Mouse (Mus musculus) embryonic stem cell, embryonic (primary cell): ENCODE results near the gene Acss3.

Experiments used
- CTCF ChIA-PET, 4 experiments: fragments of 300-600 bp in 2 of 4; fragments of 350-600 bp in 2 of 4; sonication (Branson Sonifier 250); formaldehyde crosslinking; loops; one replicate each; lab custom pipeline; 2022; ENCODE audit warnings: inconsistent platforms in 2 of 4; lab: Charles Lee
- POLR2A ChIA-PET, 4 experiments: fragments of 300-600 bp in 2 of 4; fragments of 350-600 bp in 2 of 4; sonication (Branson Sonifier 250); formaldehyde crosslinking; loops; one replicate each; lab custom pipeline; 2022; ENCODE audit warnings: antibody characterized with exemption in 4 of 4, inconsistent platforms in 1 of 4; lab: Charles Lee

The Acss3 gene

GRCm38 (mm10) chr10:107123529-107124335 lies at the start of gene Acss3:
TSS of gene Acss3 (minus strand) at chr10:107123668.
- ChIA-PET POLR2A (no interaction called here), CTCF (interaction anchor here in 1 of 4 experiments (0.6 kb wide), 1 partner anchor 151 kb away, joined by 3 read pairs; no protein-coding TSS in a partner anchor)

- POLR2A ChIA-PET = interaction anchor here in 1 of 4 experiments (0.6 kb wide), 1 partner anchor 17 kb away, joined by 4 read pairs; no protein-coding TSS in a partner anchor
- CTCF ChIA-PET = no interaction called here
These were observed 48.7 kb upstream of the Acss3 start for GRCm38 (mm10) chr10:107172003-107172689.

DNA sequence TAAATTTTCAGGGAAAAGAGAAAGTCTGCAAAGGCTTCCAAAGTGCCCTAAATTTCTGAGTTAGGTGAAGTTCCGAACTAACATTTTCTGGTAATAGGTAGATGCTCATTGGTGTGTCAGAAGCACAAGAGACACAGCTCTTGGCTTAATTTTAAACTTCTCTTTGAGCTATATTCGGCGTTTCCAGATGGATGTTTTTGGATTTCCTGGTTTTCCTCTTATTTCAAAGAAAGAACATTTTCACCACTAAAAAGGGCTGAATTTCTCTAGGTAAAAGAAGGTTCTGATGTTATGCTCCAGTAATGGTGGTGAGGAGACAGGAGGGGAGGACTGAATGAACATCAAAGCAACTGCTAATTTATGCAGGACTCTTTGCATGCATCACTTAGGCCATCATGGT lies 43.0 kb upstream of the Acss3 start:
- ChIA-PET POLR2A (no interaction called here), CTCF (no interaction called here)

- POLR2A ChIA-PET = no interaction called here
These were observed 25.3 kb upstream of the Acss3 start for GRCm38 (mm10) chr10:107148759-107149158.

GRCm38 (mm10) chr10:107144016-107144415 lies 20.5 kb upstream of the Acss3 start:
- POLR2A ChIA-PET = no interaction called here
- CTCF ChIA-PET = no interaction called here

More at GRCm38 (mm10) chr10:107148759-107149158, 25.3 kb upstream of the Acss3 start:
- CTCF ChIA-PET = no interaction called here

DNA sequence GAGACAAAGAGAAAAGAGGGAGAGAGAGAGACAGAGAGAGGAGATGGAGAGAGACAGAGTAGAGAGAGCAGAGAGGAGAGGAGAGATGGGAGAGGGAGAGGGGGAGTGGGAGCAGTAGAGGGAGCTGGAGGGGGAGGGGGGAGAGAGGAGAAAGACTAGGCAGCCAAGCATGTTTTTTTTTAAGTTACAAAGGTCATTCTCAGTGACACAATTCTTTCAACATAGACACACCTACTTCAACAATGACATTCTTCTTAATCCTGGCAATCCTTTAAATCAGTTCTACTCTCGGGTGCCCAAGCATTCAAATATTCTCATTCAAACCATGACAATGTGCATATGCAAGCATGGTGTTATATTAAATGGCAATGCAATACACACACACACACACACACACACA lies 19.4 kb upstream of the Acss3 start:
- CTCF ChIA-PET = no interaction called here
- POLR2A ChIA-PET = no interaction called here

- POLR2A ChIA-PET = no interaction called here
- CTCF ChIA-PET = no interaction called here
These were observed 532 bp downstream of the Acss3 start for GRCm38 (mm10) chr10:107122744-107123528.

- POLR2A ChIA-PET = no interaction called here
- CTCF ChIA-PET = no interaction called here
These were observed 2.2 kb downstream of the Acss3 start for GRCm38 (mm10) chr10:107121301-107121700.

DNA sequence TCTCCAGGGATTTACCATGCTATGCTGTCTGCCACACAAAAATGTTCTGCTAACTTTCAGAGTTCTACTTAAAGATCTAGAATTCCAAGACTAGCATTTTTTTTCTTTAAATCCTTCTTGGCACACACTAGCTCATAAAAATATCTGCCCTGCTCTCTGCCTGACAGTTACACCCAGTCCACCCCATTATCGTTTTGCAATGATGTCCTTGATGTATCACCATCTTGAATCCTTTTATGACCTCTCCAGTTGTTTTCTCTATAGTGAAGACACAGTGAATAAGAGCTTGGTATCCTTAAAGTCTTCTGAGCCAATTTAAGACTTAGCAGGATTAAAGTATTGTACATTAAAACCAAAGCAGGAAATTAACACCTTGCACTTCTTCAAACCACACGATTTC lies 4.3 kb downstream of the Acss3 start:
- ChIA-PET POLR2A (no interaction called here), CTCF (no interaction called here)

DNA sequence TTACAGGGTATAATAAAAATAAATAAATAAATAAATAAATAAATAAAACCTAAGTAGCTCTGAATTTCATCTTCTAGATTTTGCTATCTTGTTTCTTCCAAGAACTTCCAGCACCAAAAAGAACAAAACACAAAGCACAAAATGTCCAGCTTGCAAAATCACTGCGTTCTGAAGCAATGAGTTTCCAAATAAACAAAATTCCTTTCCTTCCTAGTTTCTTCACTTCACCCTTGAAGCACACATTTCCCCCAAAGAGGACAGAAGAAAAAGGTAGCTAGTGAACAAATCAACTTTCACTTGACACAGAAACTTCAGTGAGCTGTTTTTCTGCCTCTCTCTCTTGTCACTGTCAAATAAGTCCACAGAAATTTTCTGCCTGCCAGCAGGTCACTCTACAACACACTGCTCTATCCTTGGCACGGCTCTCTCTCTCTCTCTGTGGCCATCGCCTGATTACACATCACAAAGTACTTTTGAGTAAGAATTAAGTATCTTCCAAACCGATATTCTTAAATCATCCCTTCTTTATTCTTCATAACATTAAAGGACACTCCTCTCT lies 6.7 kb downstream of the Acss3 start:
- POLR2A ChIA-PET = no interaction called here
- CTCF ChIA-PET = no interaction called here

DNA sequence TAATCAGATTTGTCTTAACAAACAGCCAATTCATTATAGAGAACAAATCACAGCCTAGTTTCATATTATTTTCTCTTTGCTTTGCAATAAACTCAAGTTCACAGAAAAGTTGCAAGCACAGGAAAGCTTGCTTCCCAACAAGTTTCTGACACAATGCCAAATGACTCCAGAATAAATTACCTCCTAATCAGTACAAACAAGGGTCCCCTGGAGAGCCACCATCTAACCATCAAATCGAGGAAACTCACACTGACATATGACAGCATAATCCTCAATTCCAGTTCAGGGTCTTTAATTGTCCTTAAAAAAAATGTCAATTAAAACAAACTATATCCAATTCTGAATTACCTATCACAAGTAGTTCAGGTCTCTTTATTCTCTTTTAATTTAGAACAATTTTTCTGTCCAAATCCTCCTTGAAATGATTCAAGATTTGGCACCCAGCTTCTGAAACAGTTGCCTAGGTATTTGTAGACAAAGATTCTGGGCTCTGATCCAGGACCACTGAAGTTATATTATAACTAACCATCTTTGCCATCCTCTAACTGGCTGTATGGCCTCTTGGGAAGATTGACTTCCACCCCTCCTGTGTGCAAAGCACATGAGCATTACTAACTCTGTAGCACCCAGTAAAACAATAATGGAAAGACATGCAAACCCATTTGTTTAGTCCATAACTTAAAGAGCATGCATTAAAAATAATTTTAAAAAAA lies 7.4 kb downstream of the Acss3 start:
- POLR2A ChIA-PET = no interaction called here
- CTCF ChIA-PET = no interaction called here

GRCm38 (mm10) chr10:107115121-107115520 lies 8.3 kb downstream of the Acss3 start:
- ChIA-PET CTCF (no interaction called here), POLR2A (no interaction called here)

GRCm38 (mm10) chr10:107094452-107094851 lies 29.0 kb downstream of the Acss3 start:
- CTCF ChIA-PET = no interaction called here
- POLR2A ChIA-PET = no interaction called here

GRCm38 (mm10) chr10:107053846-107054624 lies 69.4 kb downstream of the Acss3 start:
- ChIA-PET POLR2A (no interaction called here), CTCF (no interaction called here)

DNA sequence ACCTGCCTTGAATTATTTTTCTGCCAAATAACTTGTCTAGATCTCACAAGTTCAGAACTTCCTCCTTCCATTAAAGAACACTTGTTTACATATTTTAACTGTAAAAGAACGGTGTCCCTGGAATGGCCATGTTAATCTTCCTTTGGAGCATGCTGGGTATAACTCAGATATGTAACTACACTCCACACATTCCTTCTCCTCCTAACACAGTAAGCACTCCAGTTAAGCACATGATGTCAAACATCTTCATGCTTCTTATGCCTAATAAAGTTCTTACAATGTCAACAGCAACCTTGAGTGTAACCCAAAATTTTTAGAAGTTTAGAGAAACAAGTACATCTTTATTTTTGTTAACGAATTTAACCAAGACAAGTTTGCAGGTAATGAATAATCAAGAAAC lies 73.0 kb downstream of the Acss3 start:
- ChIA-PET POLR2A (no interaction called here), CTCF (no interaction called here)

GRCm38 (mm10) chr10:107042656-107043055 lies 80.8 kb downstream of the Acss3 start:
- CTCF ChIA-PET = no interaction called here
- POLR2A ChIA-PET = interaction anchor here in 1 of 4 experiments (0.7 to 0.9 kb wide), 2 partner anchors 404 to 1800 kb away, joined by 3 read pairs; no protein-coding TSS in a partner anchor

DNA sequence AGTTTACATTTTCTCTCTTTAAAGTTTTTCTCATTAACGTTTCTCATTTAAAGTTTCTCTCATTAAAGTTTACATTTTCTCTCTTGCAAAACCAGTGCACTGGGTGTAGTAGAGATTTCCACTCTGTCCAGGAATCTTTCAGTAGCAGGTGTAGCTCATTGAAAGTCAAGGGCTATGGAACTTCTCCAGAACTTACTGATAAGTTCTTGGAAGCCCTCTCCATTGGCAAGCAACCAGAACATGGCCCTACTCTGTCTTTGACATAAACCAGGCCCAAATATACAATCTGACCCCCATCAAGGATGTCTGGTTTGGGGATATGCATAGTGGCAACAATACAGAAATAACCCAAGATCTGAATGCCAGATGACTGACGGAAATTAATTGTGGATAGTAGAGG lies 82.6 kb downstream of the Acss3 start:
- ChIA-PET POLR2A (interaction anchor here in 1 of 4 experiments (0.8 kb wide), 1 partner anchor 100 kb away, joined by 4 read pairs; no protein-coding TSS in a partner anchor), CTCF (interaction anchor here in 1 of 4 experiments (0.7 kb wide), 1 partner anchor 280 kb away, joined by 3 read pairs; no protein-coding TSS in a partner anchor)

GRCm38 (mm10) chr10:107040378-107040777 lies 83.1 kb downstream of the Acss3 start:
- ChIA-PET CTCF (interaction anchor here in 1 of 4 experiments (0.6 kb wide), 1 partner anchor 375 kb away, joined by 3 read pairs; no protein-coding TSS in a partner anchor), POLR2A (interaction anchor here in 1 of 4 experiments (0.8 kb wide), 1 partner anchor 99 kb away, joined by 4 read pairs; no protein-coding TSS in a partner anchor)
